Mouse (Mus musculus) liver, embryonic 16.5 days (tissue): ENCODE data around the gene Mobp. TPM values are rescaled to one million over a fixed set of nuclear protein-coding genes. Genes with fewer than 3 reads are reported as not detected.
"Not testable (repeated sequence)": the region's sequence is repeated elsewhere in the genome, so short reads cannot be mapped to it uniquely, and the experiment has no call there.

ENCODE experiments used
- ATAC-seq: fragments of 200-750 bp; cut with Nextera tagmentation; 2 replicates; pipeline ENCODE4 v1.8.0; 2017; ENCODE audit warnings: low read depth, mild to moderate bottlenecking, moderate number of reproducible peaks, moderate library complexity
- H3K27ac ChIP-seq: fragments of 300-500 bp; sonication (generic); 2 replicates; pipeline ENCODE4 v1.5.1; 2014; ENCODE audit warnings: mild to moderate bottlenecking, low read length
- H3K27me3 ChIP-seq: fragments of 300-500 bp; sonication (generic); 2 replicates; pipeline ENCODE4 v1.6.1; 2014; ENCODE audit warnings: low read depth, low read length, mixed read lengths; ENCODE audit not compliant: control insufficient read depth, insufficient read depth
- H3K36me3 ChIP-seq: fragments of 300-500 bp; sonication (generic); 2 replicates; pipeline ENCODE4 v1.6.1; 2014; ENCODE audit warnings: mild to moderate bottlenecking; ENCODE audit not compliant: control insufficient read depth, insufficient read depth
- H3K4me1 ChIP-seq: fragments of 300-500 bp; sonication (generic); 2 replicates; pipeline ENCODE4 v1.6.1; 2014; ENCODE audit warnings: low read depth, low read length, mixed read lengths; ENCODE audit not compliant: control insufficient read depth
- H3K4me2 ChIP-seq: fragments of 300-500 bp; sonication (generic); 2 replicates; pipeline ENCODE4 v1.6.1; 2014; ENCODE audit warnings: low read depth, low read length, mixed read lengths
- H3K4me3 ChIP-seq: fragments of 300-500 bp; sonication (generic); 2 replicates; pipeline ENCODE4 v1.5.1; 2014; ENCODE audit warnings: low read depth, mild to moderate bottlenecking, low read length
- H3K9ac ChIP-seq: fragments of 300-500 bp; sonication (generic); 2 replicates; pipeline ENCODE4 v1.6.1; 2014; ENCODE audit warnings: low read depth, low read length
- H3K9me3 ChIP-seq: fragments of 300-500 bp; sonication (generic); replicated peaks from 2 replicates; pipeline ENCODE4 v1.6.1; 2016; ENCODE audit warnings: low read length; ENCODE audit not compliant: control insufficient read depth
- WGBS: fragments of 180-500 bp; shearing (Covaris S2); extraction: QIAGEN DNeasy Blood & Tissue Kit; methylation state at CpG from one replicate; pipeline ENCODE4 v1.1.7; 2014; ENCODE audit not compliant: insufficient replicate concordance; 5-methylcytosine and 5-hydroxymethylcytosine counted together
- polyA plus RNA-seq: library from polyadenylated mRNA; unstranded; fragments of >200 nt; fragmentation: Nextera tagmentation; extraction: Ambion mirVana; gene quantifications from 2 replicates; pipeline ENCODE4 v1.2.1, GENCODE M21; 2015

Gene Mobp
- not detected in 2 replicates for polyA plus RNA-seq

DNA sequence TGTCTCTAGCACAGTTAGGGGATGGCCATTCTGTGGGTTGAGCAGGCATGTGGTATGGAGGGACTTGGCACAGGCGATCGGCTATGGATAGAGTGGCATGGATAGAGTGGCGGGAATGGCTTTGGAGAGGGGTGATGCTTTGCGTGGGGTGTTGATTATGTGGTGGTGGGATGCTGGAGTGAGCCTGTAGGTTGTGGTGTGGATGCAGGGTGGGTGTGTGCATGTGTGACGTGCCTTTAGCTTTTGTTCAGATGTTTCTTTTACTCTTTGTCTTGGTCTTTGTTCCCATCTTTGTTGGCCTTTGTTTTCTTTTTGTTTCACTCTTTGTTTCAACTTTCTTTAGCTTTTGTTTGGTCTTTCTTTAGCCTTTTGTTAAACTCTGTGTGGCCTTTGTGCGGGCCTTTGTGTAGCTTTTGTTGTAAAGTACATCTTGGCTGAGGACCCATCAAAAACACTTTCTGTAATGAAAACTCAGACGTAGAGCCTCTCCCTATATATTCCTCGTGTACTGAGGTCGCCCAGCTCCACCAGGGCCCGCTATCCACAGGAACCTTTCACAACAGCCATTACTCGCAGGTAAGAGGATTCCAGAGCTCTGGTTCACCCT is at the start of gene Mobp:
Gene Mobp, plus strand, starts transcription at position 486 of the 607 bp plus-strand sequence.
- Histone ChIP-seq H3K4me3 (no peak within 1 kb of the TSS), H3K27ac (no peak within 1 kb of the TSS), H3K9me3 (no peaks in the 10 kb centered on the region), H3K36me3 (no peaks in the 10 kb centered on the region), H3K27me3 (no peaks in the 10 kb centered on the region), H3K4me1 (no peaks in the 10 kb centered on the region), H3K4me2 (no peak within 1 kb of the TSS), H3K9ac (no peak within 1 kb of the TSS)
- WGBS: 62% methylated on average over 11 of the region's 11 CpGs
- ATAC-seq: no peak

- H3K36me3 ChIP-seq: no peaks in the 10 kb centered on the region
- no peak overlapping the region for H3K4me3 ChIP-seq
- H3K9me3 ChIP-seq: no peaks in the 10 kb centered on the region; the same call in 1 of the 2 replicates
- WGBS: 76% methylated on average over 2 of the region's 2 CpGs
- no peaks in the 10 kb centered on the region for H3K4me1 ChIP-seq
- no peak overlapping the region for H3K4me2 ChIP-seq
- no peak for ATAC-seq
- no peak overlapping the region for H3K27ac ChIP-seq
- no peaks in the 10 kb centered on the region for H3K27me3 ChIP-seq
- H3K9ac ChIP-seq: no peak overlapping the region
These were observed 48.3 kb upstream of the Mobp start for GRCm38 (mm10) chr9:120101165-120101564.

GRCm38 (mm10) chr9:120108953-120109352 is 40.6 kb upstream of the Mobp start:
- 83% methylated on average over 12 of the region's 12 CpGs for WGBS
- peaks cover 29% of the 10 kb centered on the region for H3K4me1 ChIP-seq
- not testable (repeated sequence) for H3K27me3 ChIP-seq, H3K9ac ChIP-seq, H3K9me3 ChIP-seq, H3K4me3 ChIP-seq, H3K27ac ChIP-seq, H3K36me3 ChIP-seq, H3K4me2 ChIP-seq, ATAC-seq

DNA sequence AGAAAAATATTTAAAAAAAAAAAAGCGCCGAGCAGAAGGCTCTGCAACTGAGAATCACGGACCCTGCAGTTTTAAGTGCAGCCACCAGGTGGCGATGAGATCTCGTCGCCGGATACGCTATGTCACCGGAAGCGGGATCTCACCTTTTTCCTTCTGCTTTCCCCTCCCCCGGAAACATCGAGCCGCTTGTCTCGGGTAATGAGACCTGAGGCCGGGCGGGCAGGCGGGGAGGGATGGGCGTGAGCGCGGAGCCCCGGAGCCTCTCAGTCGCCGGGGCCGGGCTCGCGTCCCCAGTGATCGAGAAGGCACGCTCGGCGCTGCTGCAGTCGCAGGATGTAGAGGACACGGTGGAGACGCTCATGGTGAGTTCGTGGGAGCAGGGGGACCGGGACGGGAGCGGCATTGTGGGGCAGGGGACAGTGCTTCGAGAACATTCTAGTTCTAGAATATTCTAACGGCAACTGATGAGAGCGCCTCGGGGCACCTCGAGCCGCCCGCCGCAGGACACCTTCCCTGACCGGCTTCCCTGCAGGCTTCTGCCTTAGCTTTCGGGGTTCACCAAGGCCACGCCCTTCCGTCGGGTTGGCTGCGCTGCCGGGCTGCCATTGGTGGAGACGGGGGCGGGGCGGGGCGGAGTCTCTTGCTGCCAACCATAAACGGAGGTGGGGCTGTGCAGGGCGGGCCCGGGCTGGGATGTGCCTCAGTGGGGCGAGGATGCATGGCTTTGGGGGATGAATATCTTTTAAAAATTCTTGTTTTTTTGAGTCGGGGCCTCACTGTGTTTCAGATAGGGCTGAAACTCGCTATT is 39.1 kb upstream of the Mobp start, which contains the start of gene Slc25a38:
Gene Slc25a38, plus strand, starts transcription at position 164 of the 808 bp plus-strand sequence.
- H3K4me2 ChIP-seq: peak within 1 kb of the TSS; percentile 87
- ATAC-seq: peak; percentile 82
- H3K4me1 ChIP-seq: peaks cover 36% of the 10 kb centered on the region
- WGBS: under 1% methylated on average over 62 of the region's 62 CpGs
- peak within 1 kb of the TSS; percentile 90 for H3K9ac ChIP-seq
- H3K27ac ChIP-seq: peak within 1 kb of the TSS; percentile 99
- peak within 1 kb of the TSS; percentile 82 for H3K4me3 ChIP-seq
- no peaks in the 10 kb centered on the region for H3K36me3 ChIP-seq
- no peaks in the 10 kb centered on the region for H3K9me3 ChIP-seq
- H3K27me3 ChIP-seq: no peaks in the 10 kb centered on the region

DNA sequence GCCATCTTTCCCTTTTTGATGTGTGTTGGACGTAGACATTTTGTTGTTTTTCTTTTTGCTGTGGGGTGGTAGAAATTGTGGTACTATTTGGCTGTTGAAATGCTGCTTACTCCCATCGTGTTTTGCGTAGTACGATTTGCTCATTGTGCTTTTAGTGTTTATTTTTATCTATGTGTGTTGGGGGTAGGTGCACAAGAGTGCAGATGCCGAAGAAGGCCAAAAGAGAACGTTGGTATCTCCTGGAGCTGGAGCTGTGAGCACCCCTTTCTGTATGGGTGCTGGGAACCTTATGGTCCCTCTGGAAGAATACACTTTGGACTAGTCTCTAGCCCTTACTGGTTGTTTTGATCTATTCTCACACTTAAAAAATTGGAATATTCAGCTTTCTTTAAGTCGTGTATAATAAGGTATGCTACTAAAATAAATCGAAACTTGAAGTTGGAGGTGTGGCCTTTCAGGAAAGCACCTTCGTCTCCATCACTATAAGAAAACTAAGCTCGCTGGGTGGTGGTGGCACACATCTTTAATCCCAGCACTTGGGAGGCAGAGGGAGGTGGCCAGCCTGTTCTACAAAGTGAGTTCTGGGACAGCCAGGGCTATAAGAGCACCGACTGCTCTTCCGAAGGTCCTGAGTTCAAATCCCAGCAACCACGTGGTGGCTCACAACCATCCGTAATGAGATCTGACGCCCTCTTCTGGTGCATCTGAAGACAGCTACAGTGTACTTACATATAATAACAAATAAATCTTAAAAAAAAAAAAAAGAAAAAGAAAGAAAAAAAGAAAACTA is 38.2 kb upstream of the Mobp start:
- peaks cover under 1% of the 10 kb centered on the region; the same call in 1 of the 2 replicates for H3K36me3 ChIP-seq
- H3K9ac ChIP-seq: peak overlapping the region; percentile 90
- H3K27ac ChIP-seq: peak overlapping the region; percentile 99
- no peaks in the 10 kb centered on the region for H3K9me3 ChIP-seq
- H3K27me3 ChIP-seq: no peaks in the 10 kb centered on the region
- WGBS: 51% methylated on average over 15 of the region's 15 CpGs
- no peak for ATAC-seq
- H3K4me1 ChIP-seq: peaks cover 40% of the 10 kb centered on the region
- H3K4me2 ChIP-seq: peak overlapping the region; percentile 87
- H3K4me3 ChIP-seq: peak overlapping the region; percentile 82

GRCm38 (mm10) chr9:120112472-120112871 is 37.0 kb upstream of the Mobp start:
- H3K9ac ChIP-seq: peak overlapping the region; percentile 60
- no peaks in the 10 kb centered on the region for H3K27me3 ChIP-seq
- H3K4me3 ChIP-seq: peak overlapping the region; percentile 14
- peak; percentile 9 for ATAC-seq
- H3K4me1 ChIP-seq: peaks cover 47% of the 10 kb centered on the region
- H3K4me2 ChIP-seq: peak overlapping the region; percentile 76
- H3K27ac ChIP-seq: peak overlapping the region; percentile 99
- H3K9me3 ChIP-seq: no peaks in the 10 kb centered on the region
- peaks cover 10% of the 10 kb centered on the region for H3K36me3 ChIP-seq
- 35% methylated on average over 6 of the region's 6 CpGs for WGBS

DNA sequence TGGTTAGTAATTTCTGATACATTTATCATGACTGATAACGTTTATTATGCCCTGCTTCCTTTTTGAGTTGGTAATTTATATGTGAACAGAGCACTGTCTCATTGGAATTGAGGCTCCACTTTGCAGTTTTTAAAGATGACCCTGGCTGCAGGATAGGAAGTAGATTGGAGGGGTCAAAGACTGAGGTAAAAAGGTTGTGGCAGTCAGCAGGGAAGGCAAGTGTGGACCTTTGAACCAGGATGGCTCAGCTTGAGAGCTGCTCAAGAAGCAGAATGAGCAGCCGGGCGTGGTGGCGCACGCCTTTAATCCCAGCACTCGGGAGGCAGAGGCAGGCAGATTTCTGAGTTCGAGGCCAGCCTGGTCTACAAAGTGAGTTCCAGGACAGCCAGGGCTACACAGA is 36.1 kb upstream of the Mobp start:
- ATAC-seq: no peak
- peaks cover 57% of the 10 kb centered on the region for H3K4me1 ChIP-seq

DNA sequence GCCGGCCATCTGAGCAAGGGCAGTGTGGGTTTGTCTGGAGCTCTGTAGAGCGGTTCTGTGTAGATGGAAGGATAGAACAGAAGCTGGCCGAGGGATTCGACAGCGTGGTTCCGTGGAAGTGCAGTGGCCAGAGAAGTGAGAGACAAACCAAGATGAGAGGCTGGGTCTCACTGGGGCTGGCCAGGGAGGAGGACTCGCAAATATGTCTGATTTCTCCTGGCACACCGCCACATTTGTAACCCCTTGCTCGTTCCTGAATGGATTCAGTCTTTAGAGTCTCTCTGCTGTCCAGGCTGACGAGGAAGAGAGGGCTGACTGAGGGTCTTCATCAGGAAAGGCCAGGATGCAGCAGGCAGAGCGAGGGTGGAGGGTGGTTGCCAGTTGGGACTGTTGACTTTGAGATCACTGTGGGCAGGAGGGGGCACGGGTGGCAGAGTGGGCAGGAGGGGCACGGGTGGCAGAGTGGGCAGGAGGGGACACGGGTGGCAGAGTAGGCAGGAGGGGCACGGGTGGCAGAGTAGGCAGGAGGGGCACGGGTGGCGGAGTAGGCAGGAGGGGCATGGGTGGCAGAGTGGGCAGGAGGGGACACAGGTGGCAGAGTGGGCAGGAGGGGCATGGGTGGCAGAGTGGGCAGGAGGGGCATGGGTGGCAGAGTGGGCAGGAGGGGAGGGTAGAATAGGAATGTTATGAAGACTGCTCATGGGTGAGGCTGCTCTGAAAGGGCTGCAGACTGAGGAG is 35.3 kb upstream of the Mobp start:
- Histone ChIP-seq H3K4me3 (peak overlapping the region; percentile 62), H3K27me3 (no peaks in the 10 kb centered on the region), H3K4me2 (peak overlapping the region; percentile 76), H3K9me3 (no peaks in the 10 kb centered on the region), H3K9ac (peak overlapping the region; percentile 84), H3K4me1 (peaks cover 61% of the 10 kb centered on the region), H3K27ac (peak overlapping the region; percentile 99), H3K36me3 (peaks cover 24% of the 10 kb centered on the region)
- 65% methylated on average over 17 of the region's 17 CpGs for WGBS
- ATAC-seq: no peak

More for the DNA sequence above, 36.1 kb upstream of the Mobp start:
- H3K4me3 ChIP-seq: peak overlapping the region; percentile 14; the same call in 1 of the 2 replicates
- WGBS: 61% methylated on average over 6 of the region's 7 CpGs
- peak overlapping the region; percentile 60 for H3K9ac ChIP-seq
- no peaks in the 10 kb centered on the region for H3K27me3 ChIP-seq
- H3K9me3 ChIP-seq: no peaks in the 10 kb centered on the region
- peaks cover 20% of the 10 kb centered on the region for H3K36me3 ChIP-seq
- H3K27ac ChIP-seq: peak overlapping the region; percentile 99
- H3K4me2 ChIP-seq: peak overlapping the region; percentile 76
